Comparison of ENCODE assay signal across 9 mouse cellular contexts in the genomic region with DNA sequence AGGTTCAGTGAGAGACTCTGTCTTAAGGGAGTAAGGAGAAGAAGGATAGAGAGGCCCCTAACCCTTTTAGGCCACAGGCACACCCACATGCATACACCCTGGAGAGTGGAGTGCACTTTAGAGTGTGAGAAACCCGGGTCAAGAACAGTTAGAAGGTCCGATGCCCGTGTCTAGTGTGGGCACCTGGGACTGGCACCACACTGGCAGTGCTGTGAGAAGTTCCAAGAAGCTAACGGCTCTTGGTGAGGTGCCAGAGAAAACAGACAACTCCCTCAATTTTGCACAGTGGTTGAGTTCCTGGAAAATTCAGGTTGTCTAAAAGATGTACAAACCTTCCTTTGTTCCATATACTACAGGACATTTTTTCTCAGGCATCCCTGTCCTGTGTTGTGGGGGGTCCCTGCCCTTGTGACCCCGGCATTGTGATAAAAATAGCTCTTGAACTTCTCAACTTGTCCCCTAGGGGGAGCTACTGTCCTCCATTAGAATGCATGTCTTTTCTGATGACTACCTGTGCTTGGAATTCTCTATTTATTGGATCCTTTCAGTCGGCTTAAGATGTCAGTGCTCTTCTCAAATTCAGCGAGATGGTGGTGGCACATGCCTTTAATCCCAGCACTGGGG. TPM values are rescaled to one million over a fixed set of nuclear protein-coding genes. Genes with fewer than 3 reads are reported as not detected.
DNase-seq lines count a peak whose midpoint lies in the region; ATAC-seq and TF ChIP-seq lines count a peak whose summit lies in the region.
"Had no signal": no experiment of that assay in that cellular context is flagged by ENCODE, and none has a peak within 500 bp of the region (broad histone marks: within the 10 kb centered on the region; RNA-seq: fewer than 3 reads in every experiment).

No protein-coding gene starts in this region.

- no peak overlapping the region for H3K9ac ChIP-seq in heart, embryonic 11.5 days (ENCODE audit: low read depth, low read length)
- H3K9ac ChIP-seq: limb, embryonic 12.5 days had no signal

- WGBS in heart, embryonic 11.5 days (ENCODE audit: insufficient replicate concordance): 36% methylated on average over 7 of the region's 7 CpGs
- WGBS in small intestine, adult 2 months: 9% methylated on average over 7 of the region's 7 CpGs

- H3K27ac ChIP-seq in heart, embryonic 11.5 days (ENCODE audit: low read depth, low read length): no peak overlapping the region
- no peak overlapping the region for H3K27ac ChIP-seq in small intestine, adult 2 months (ENCODE audit: insufficient read depth, low read depth, low read length)
- H3K27ac ChIP-seq: limb, embryonic 12.5 days had no signal

- no peak overlapping the region for H3K4me3 ChIP-seq in heart, embryonic 11.5 days (ENCODE audit: low read depth, low read length)
- no peak overlapping the region for H3K4me3 ChIP-seq in small intestine, adult 2 months (ENCODE audit: low read depth, low read length)
- H3K4me3 ChIP-seq: limb, embryonic 12.5 days had no signal

- H3K4me2 ChIP-seq in heart, embryonic 11.5 days: no peak overlapping the region
- H3K4me2 ChIP-seq: limb, embryonic 12.5 days had no signal

- intact Hi-C loops in gastrocnemius, postnatal 36 days (cut with DNase I): loop anchor here (5.0 kb wide), 1 partner anchor 115 kb away; a partner anchor contains a TSS

- no peaks in the 10 kb centered on the region for H3K36me3 ChIP-seq in heart, embryonic 11.5 days (ENCODE audit: control insufficient read depth, insufficient read depth, low read length)
- H3K36me3 ChIP-seq in small intestine, adult 2 months (ENCODE audit: control insufficient read depth, insufficient read depth, low read length): no peaks in the 10 kb centered on the region
- H3K36me3 ChIP-seq: limb, embryonic 12.5 days had no signal

- peak; percentile 31 to 64 for DNase-seq in heart, adult 18-20 months
- peak; percentile 63 for DNase-seq in thymus, postnatal 0 days (ENCODE audit: low spot score)
- DNase-seq in thymus, postnatal 25 days: no peak
- no peak for DNase-seq in layer of hippocampus, adult 9-10 months (ENCODE audit: low spot score)
- DNase-seq in gastrocnemius, postnatal 36 days: no peak

- TF ChIP-seq POLR2A in small intestine, adult 2 months (IDR thresholded peaks at IDR 0.05; ENCODE audit: low read depth, low read length): no peak

- ATAC-seq in heart, embryonic 11.5 days (replicated peaks; ENCODE audit: insufficient number of reproducible peaks, low FRiP score, low TSS enrichment): no peak
- ATAC-seq in erythroid progenitor cell, adult 5-6 weeks (replicated peaks; ENCODE audit: low FRiP score, poor library complexity, severe bottlenecking): 0 out of 2 replicates have a peak, but pooled peaks have one; percentile 56

- peaks cover 2% of the 10 kb centered on the region; the same call in 1 of the 2 replicates for H3K4me1 ChIP-seq in heart, embryonic 11.5 days (ENCODE audit: control insufficient read depth, insufficient read depth, low read length)
- peaks cover 16% of the 10 kb centered on the region for H3K4me1 ChIP-seq in small intestine, adult 2 months (ENCODE audit: control insufficient read depth, insufficient read depth, insufficient read length, low read length)

- H3K27me3 ChIP-seq in heart, embryonic 11.5 days (ENCODE audit: control insufficient read depth, insufficient read depth, low read length): no peaks in the 10 kb centered on the region
- no peaks in the 10 kb centered on the region for H3K27me3 ChIP-seq in small intestine, adult 2 months (ENCODE audit: control insufficient read depth, insufficient read depth, low read length)
- H3K27me3 ChIP-seq: limb, embryonic 12.5 days had no signal

- H3K9me3 ChIP-seq in heart, embryonic 11.5 days (replicated peaks; ENCODE audit: control insufficient read depth, low read length): no peaks in the 10 kb centered on the region
- H3K9me3 ChIP-seq: limb, embryonic 12.5 days had no signal

- peak; percentile 79; the same call in 1 of the 2 replicates for TF ChIP-seq CTCF in small intestine, adult 2 months (IDR thresholded peaks at IDR 0.05; ENCODE audit: extremely low read depth, insufficient read length, insufficient replicate concordance, low read depth, low read length)

RNA-seq across cellular contexts. Expression of a gene that starts 38.7 kb away (rescaled TPM):
- total RNA-seq in heart, adult 18-20 months (2021): under 1 TPM; 0.35 to 0.44 TPM
- polyA plus RNA-seq in heart, embryonic 11.5 days (2014; fragmentation: Nextera tagmentation; extraction: Ambion mirVana): 0.13 and 0.44 TPM in 2 replicates
- 0.24 and 0.56 TPM in 2 replicates for polyA plus RNA-seq in thymus, postnatal 0 days (2015; fragmentation: Nextera tagmentation; extraction: Ambion mirVana)
- not detected in 2 replicates for total RNA-seq in erythroid progenitor cell, adult 5-6 weeks (2015; ENCODE audit: low replicate concordance)
- total RNA-seq in erythroid progenitor cell, adult 5-6 weeks (2017; ENCODE audit: low replicate concordance): not detected in 2 replicates
- 18.8 and 39.8 TPM in 2 replicates for polyA plus RNA-seq in small intestine, adult 2 months (2012; rRNA removed)
- under 1 TPM; 0.10 to 0.27 TPM for total RNA-seq in gastrocnemius, postnatal 36 days (2021)
- polyA plus RNA-seq: limb, embryonic 12.5 days had no signal

RNA-seq across cellular contexts. Expression of a gene that starts 53.3 kb away (rescaled TPM):
- total RNA-seq in heart, adult 18-20 months (2021): 10 to 100 TPM; 20.5 to 22.0 TPM
- 6.9 and 7.8 TPM in 2 replicates for polyA plus RNA-seq in heart, embryonic 11.5 days (2014; fragmentation: Nextera tagmentation; extraction: Ambion mirVana)
- polyA plus RNA-seq in thymus, postnatal 0 days (2015; fragmentation: Nextera tagmentation; extraction: Ambion mirVana): 20.1 and 23.5 TPM in 2 replicates
- 124 and 134 TPM in 2 replicates for total RNA-seq in erythroid progenitor cell, adult 5-6 weeks (2015; ENCODE audit: low replicate concordance)
- total RNA-seq in erythroid progenitor cell, adult 5-6 weeks (2017; ENCODE audit: low replicate concordance): 62.9 and 115 TPM in 2 replicates
- 57.5 and 97.6 TPM in 2 replicates for polyA plus RNA-seq in small intestine, adult 2 months (2012; rRNA removed)
- total RNA-seq in gastrocnemius, postnatal 36 days (2021): 10 to 100 TPM; 40.0 to 44.8 TPM

Comparison
In these comparisons a context has a peak if more than half of its experiments do, and no peak if none do; other contexts are left out.
1. DNase-seq: peak in heart, adult 18-20 months (2 of 2) and thymus, postnatal 0 days (single experiment); none in thymus, postnatal 25 days (single experiment), layer of hippocampus, adult 9-10 months (single experiment) and gastrocnemius, postnatal 36 days (0 of 2).